Mouse (Mus musculus): ENCODE measurements around the gene Ank3. TPM values are rescaled to one million over a fixed set of nuclear protein-coding genes. Genes with fewer than 3 reads are reported as not detected.

Ank3 gene
- polyA plus RNA-seq, 1 experiment from 2014 or later, result 22.5 TPM

DNA sequence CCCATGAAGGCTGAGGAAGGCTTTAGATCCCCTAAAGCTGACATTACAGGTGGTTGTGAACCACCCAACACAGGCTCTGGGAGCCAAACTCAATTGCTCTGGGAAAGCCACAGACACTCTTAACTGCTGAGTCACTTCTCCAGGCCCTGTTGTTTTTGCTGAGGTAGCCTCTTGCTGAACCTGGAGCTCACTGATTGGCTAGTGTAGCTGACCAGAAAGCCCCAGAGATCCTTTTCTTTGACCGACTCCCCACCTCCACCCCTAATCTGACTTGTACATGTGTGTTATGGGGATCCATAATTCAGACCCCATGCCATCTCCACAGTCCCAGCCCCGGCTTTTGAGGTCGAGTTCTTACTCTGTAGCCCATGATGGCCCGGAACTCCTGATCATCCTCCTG, 105.2 kb downstream of the Ank3 start:
- Histone ChIP-seq H3K9ac (ENCODE audit: low read depth, low read length) (no peak overlapping the region), H3K36me3 (ENCODE audit: control insufficient read depth, insufficient read depth, low read length) (no peaks in the 10 kb centered on the region), H3K27me3 (replicated peaks; ENCODE audit: control insufficient read depth, insufficient read depth, low read length) (no peaks in the 10 kb centered on the region), H3K4me3 (ENCODE audit: low read depth, low read length) (no peak overlapping the region), H3K4me2 (ENCODE audit: low read depth, low read length) (no peak overlapping the region), H3K4me1 (ENCODE audit: control insufficient read depth, insufficient read depth, low read length) (0 out of 2 replicates have a peak, but pooled peaks cover 4% of the 10 kb centered on the region), H3K27ac (replicated peaks; ENCODE audit: low read depth, low read length) (no peak overlapping the region), H3K9me3 (ENCODE audit: control insufficient read depth, low read length) (no peaks in the 10 kb centered on the region)
- ATAC-seq (ENCODE audit: low read depth) (no peak), DNase-seq (ENCODE audit: low spot score) (no peak)
- 87% methylated on average over 4 of the region's 4 CpGs for whole genome bisulfite sequencing

GRCm38 (mm10) chr10:69507719-69508118, 109.1 kb downstream of the Ank3 start:
- WGBS, result 83% methylated on average over 8 of the region's 8 CpGs

DNA sequence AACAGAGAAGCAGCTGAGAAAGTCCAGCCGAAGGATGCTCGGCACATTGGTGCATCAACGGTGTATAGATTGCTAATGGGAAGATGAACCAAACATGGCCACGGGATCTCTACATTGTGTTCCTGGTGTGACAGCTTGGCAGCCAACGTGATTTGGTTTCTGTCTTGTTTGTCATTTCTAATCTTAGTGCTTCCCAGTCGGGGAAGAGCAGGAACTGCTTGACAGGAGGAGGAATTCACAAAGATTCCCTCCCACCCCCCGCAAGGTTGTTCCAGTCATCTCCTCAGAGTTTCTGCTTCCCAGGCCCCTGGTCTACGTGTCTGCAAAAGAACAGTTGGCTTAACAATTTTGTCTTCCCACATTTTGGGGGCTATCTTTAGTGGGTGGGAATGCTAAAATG, 111.8 kb downstream of the Ank3 start:
- Histone ChIP-seq H3K4me2 (ENCODE audit: low read depth, low read length) (no peak overlapping the region), H3K27me3 (replicated peaks; ENCODE audit: control insufficient read depth, insufficient read depth, low read length) (no peaks in the 10 kb centered on the region), H3K36me3 (ENCODE audit: control insufficient read depth, insufficient read depth, low read length) (no peaks in the 10 kb centered on the region), H3K9ac (ENCODE audit: low read depth, low read length) (no peak overlapping the region), H3K4me1 (ENCODE audit: control insufficient read depth, insufficient read depth, low read length) (no peaks in the 10 kb centered on the region), H3K4me3 (ENCODE audit: low read depth, low read length) (no peak overlapping the region), H3K9me3 (ENCODE audit: control insufficient read depth, low read length) (no peaks in the 10 kb centered on the region), H3K27ac (replicated peaks; ENCODE audit: low read depth, low read length) (no peak overlapping the region)
- DNase-seq (ENCODE audit: low spot score) (no peak), ATAC-seq (ENCODE audit: low read depth) (no peak)
- 78% methylated on average over 8 of the region's 8 CpGs for WGBS

More at GRCm38 (mm10) chr10:69507719-69508118, 109.1 kb downstream of the Ank3 start:
- Histone ChIP-seq H3K9me3 (ENCODE audit: control insufficient read depth, low read length) (no peaks in the 10 kb centered on the region), H3K9ac (ENCODE audit: low read depth, low read length) (no peak overlapping the region), H3K27ac (replicated peaks; ENCODE audit: low read depth, low read length) (no peak overlapping the region), H3K4me3 (ENCODE audit: low read depth, low read length) (no peak overlapping the region), H3K4me2 (ENCODE audit: low read depth, low read length) (no peak overlapping the region), H3K27me3 (replicated peaks; ENCODE audit: control insufficient read depth, insufficient read depth, low read length) (no peaks in the 10 kb centered on the region), H3K36me3 (ENCODE audit: control insufficient read depth, insufficient read depth, low read length) (no peaks in the 10 kb centered on the region), H3K4me1 (ENCODE audit: control insufficient read depth, insufficient read depth, low read length) (no peaks in the 10 kb centered on the region)
- ATAC-seq (ENCODE audit: low read depth), result no peak
- DNase-seq (ENCODE audit: low spot score), result no peak

GRCm38 (mm10) chr10:69511234-69511633, 112.7 kb downstream of the Ank3 start:
- H3K4me1 ChIP-seq (ENCODE audit: control insufficient read depth, insufficient read depth, low read length), result no peaks in the 10 kb centered on the region
- H3K36me3 ChIP-seq (ENCODE audit: control insufficient read depth, insufficient read depth, low read length), result no peaks in the 10 kb centered on the region
- H3K27me3 ChIP-seq (replicated peaks; ENCODE audit: control insufficient read depth, insufficient read depth, low read length), result no peaks in the 10 kb centered on the region
- no peak overlapping the region for H3K27ac ChIP-seq (replicated peaks; ENCODE audit: low read depth, low read length)
- WGBS, result 79% methylated on average over 1 of the region's 1 CpGs
- H3K4me2 ChIP-seq (ENCODE audit: low read depth, low read length), result no peak overlapping the region
- H3K4me3 ChIP-seq (ENCODE audit: low read depth, low read length), result no peak overlapping the region
- no peaks in the 10 kb centered on the region for H3K9me3 ChIP-seq (ENCODE audit: control insufficient read depth, low read length)
- H3K9ac ChIP-seq (ENCODE audit: low read depth, low read length), result no peak overlapping the region
- ATAC-seq (ENCODE audit: low read depth), result no peak
- DNase-seq (ENCODE audit: low spot score), result no peak

DNA sequence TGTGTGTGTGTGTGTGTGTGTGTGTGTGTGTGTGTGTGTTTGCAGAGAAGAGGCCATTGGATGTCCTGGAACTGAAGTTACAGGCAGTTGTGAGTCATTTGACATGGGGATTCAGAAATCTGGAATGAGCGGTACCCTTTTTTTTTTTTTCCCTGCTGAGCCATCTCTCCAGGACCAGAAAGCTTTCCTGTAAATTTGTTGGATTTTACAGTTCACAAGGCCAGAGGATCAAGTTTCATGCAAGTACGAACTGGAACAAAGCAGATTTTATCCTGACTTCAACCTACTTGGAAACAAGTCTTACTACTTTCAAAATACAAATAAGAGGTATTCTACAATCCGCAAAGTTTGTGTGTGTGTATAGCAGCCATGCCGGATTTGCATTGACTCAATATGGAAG, 123.4 kb downstream of the Ank3 start:
- no peaks in the 10 kb centered on the region for H3K36me3 ChIP-seq (ENCODE audit: control insufficient read depth, insufficient read depth, low read length)
- no peaks in the 10 kb centered on the region for H3K9me3 ChIP-seq (ENCODE audit: control insufficient read depth, low read length)
- ATAC-seq (ENCODE audit: low read depth) (peak; percentile 65), DNase-seq (ENCODE audit: low spot score) (peak; percentile 87)
- peaks cover 6% of the 10 kb centered on the region; the same call in 1 of the 2 replicates for H3K4me1 ChIP-seq (ENCODE audit: control insufficient read depth, insufficient read depth, low read length)
- 36% methylated on average over 4 of the region's 4 CpGs for WGBS
- H3K27ac ChIP-seq (replicated peaks; ENCODE audit: low read depth, low read length), result peak overlapping the region; percentile 17
- H3K9ac ChIP-seq (ENCODE audit: low read depth, low read length), result no peak overlapping the region
- H3K4me3 ChIP-seq (ENCODE audit: low read depth, low read length), result no peak overlapping the region
- no peaks in the 10 kb centered on the region for H3K27me3 ChIP-seq (replicated peaks; ENCODE audit: control insufficient read depth, insufficient read depth, low read length)
- no peak overlapping the region for H3K4me2 ChIP-seq (ENCODE audit: low read depth, low read length)

- no peaks in the 10 kb centered on the region for H3K27me3 ChIP-seq (replicated peaks; ENCODE audit: control insufficient read depth, insufficient read depth, low read length)
- H3K4me2 ChIP-seq (ENCODE audit: low read depth, low read length), result no peak overlapping the region
- no peaks in the 10 kb centered on the region for H3K9me3 ChIP-seq (ENCODE audit: control insufficient read depth, low read length)
- 72% methylated on average over 3 of the region's 3 CpGs for WGBS
- ATAC-seq (ENCODE audit: low read depth) (no peak), DNase-seq (ENCODE audit: low spot score) (no peak)
- peaks cover 6% of the 10 kb centered on the region; the same call in 1 of the 2 replicates for H3K4me1 ChIP-seq (ENCODE audit: control insufficient read depth, insufficient read depth, low read length)
- no peaks in the 10 kb centered on the region for H3K36me3 ChIP-seq (ENCODE audit: control insufficient read depth, insufficient read depth, low read length)
- no peak overlapping the region for H3K4me3 ChIP-seq (ENCODE audit: low read depth, low read length)
- H3K27ac ChIP-seq (replicated peaks; ENCODE audit: low read depth, low read length), result no peak overlapping the region
- H3K9ac ChIP-seq (ENCODE audit: low read depth, low read length), result no peak overlapping the region
Measured at GRCm38 (mm10) chr10:69523202-69523601, 124.6 kb downstream of the Ank3 start.

DNA sequence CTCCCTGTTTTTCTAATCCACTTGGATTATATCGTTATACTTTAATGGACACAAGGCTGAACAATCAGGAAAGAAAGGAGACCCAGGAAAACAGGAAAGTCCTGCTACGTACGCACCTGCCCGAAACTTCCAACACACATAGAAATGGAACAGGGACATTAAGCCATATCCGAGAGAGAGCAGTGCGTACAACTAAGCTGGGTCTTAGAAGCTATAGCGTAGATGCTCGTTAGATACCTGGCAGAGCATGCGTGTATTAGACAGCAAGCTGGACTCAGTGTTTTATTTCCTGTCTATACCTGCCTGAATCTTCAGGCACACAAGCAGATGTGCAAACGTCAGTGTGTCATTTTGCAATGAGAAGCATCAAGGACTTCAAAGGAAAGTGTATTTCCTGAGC, 128.7 kb downstream of the Ank3 start:
- no peaks in the 10 kb centered on the region for H3K4me1 ChIP-seq (ENCODE audit: control insufficient read depth, insufficient read depth, low read length)
- 67% methylated on average over 10 of the region's 10 CpGs for WGBS
- no peak overlapping the region for H3K9ac ChIP-seq (ENCODE audit: low read depth, low read length)
- no peak overlapping the region for H3K4me2 ChIP-seq (ENCODE audit: low read depth, low read length)
- no peaks in the 10 kb centered on the region for H3K36me3 ChIP-seq (ENCODE audit: control insufficient read depth, insufficient read depth, low read length)
- H3K27ac ChIP-seq (replicated peaks; ENCODE audit: low read depth, low read length), result no peak overlapping the region
- no peaks in the 10 kb centered on the region for H3K9me3 ChIP-seq (ENCODE audit: control insufficient read depth, low read length)
- ATAC-seq (ENCODE audit: low read depth), result peak; percentile 80
- peak; percentile 54 for DNase-seq (ENCODE audit: low spot score)
- no peaks in the 10 kb centered on the region for H3K27me3 ChIP-seq (replicated peaks; ENCODE audit: control insufficient read depth, insufficient read depth, low read length)
- H3K4me3 ChIP-seq (ENCODE audit: low read depth, low read length), result no peak overlapping the region

GRCm38 (mm10) chr10:69528746-69529145, 130.2 kb downstream of the Ank3 start:
- no peak overlapping the region for H3K27ac ChIP-seq (replicated peaks; ENCODE audit: low read depth, low read length)
- 54% methylated on average over 4 of the region's 4 CpGs for WGBS
- H3K36me3 ChIP-seq (ENCODE audit: control insufficient read depth, insufficient read depth, low read length), result no peaks in the 10 kb centered on the region
- no peak overlapping the region for H3K9ac ChIP-seq (ENCODE audit: low read depth, low read length)
- no peak overlapping the region for H3K4me2 ChIP-seq (ENCODE audit: low read depth, low read length)
- H3K27me3 ChIP-seq (replicated peaks; ENCODE audit: control insufficient read depth, insufficient read depth, low read length), result no peaks in the 10 kb centered on the region
- H3K4me1 ChIP-seq (ENCODE audit: control insufficient read depth, insufficient read depth, low read length), result peaks cover 3% of the 10 kb centered on the region; the same call in 1 of the 2 replicates
- DNase-seq (ENCODE audit: low spot score), result no peak
- no peak for ATAC-seq (ENCODE audit: low read depth)
- no peak overlapping the region for H3K4me3 ChIP-seq (ENCODE audit: low read depth, low read length)
- no peaks in the 10 kb centered on the region for H3K9me3 ChIP-seq (ENCODE audit: control insufficient read depth, low read length)

DNA sequence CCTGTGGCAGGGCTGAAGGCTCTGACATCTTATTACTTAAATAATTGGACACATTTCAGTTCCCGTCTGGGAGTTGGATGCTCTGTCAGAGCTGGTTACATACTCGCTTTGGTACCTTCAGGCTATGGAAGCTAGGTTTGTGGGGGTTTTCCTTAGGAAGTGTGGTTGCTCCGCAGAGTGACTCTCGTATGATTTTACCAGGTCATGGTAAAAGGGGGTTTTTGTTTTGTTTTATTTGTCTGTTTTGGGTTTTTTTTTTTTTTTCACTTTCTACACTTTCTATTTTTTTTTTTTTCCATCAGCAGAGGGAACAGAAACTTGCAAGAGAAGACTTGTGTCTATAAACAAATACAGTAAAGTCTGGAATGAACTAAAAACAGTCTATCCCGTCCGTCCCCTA, 131.8 kb downstream of the Ank3 start:
- H3K9ac ChIP-seq (ENCODE audit: low read depth, low read length), result no peak overlapping the region
- H3K36me3 ChIP-seq (ENCODE audit: control insufficient read depth, insufficient read depth, low read length), result no peaks in the 10 kb centered on the region
- peaks cover 8% of the 10 kb centered on the region for H3K4me1 ChIP-seq (ENCODE audit: control insufficient read depth, insufficient read depth, low read length)
- WGBS, result 63% methylated on average over 6 of the region's 6 CpGs
- H3K27me3 ChIP-seq (replicated peaks; ENCODE audit: control insufficient read depth, insufficient read depth, low read length), result no peaks in the 10 kb centered on the region
- DNase-seq (ENCODE audit: low spot score) (no peak), ATAC-seq (ENCODE audit: low read depth) (no peak)
- H3K9me3 ChIP-seq (ENCODE audit: control insufficient read depth, low read length), result no peaks in the 10 kb centered on the region
- no peak overlapping the region for H3K4me2 ChIP-seq (ENCODE audit: low read depth, low read length)
- H3K4me3 ChIP-seq (ENCODE audit: low read depth, low read length), result no peak overlapping the region
- H3K27ac ChIP-seq (replicated peaks; ENCODE audit: low read depth, low read length), result no peak overlapping the region

Measured in embryonic facial prominence, embryonic 14.5 days (tissue).